Mouse (Mus musculus) left cerebral cortex, adult 9 months (tissue): Measurements from ENCODE around the gene Fam136a.
"Not testable (repeated sequence)": the region's sequence is repeated elsewhere in the genome, so short reads cannot be mapped to it uniquely, and the experiment has no call there.

Source experiments
- DNase-seq, 2 experiments: peaks; one replicate each; pipeline ENCODE4 v3.0.0; 2022; ENCODE audit warnings: low spot score in 2 of 2

The Fam136a gene

DNA sequence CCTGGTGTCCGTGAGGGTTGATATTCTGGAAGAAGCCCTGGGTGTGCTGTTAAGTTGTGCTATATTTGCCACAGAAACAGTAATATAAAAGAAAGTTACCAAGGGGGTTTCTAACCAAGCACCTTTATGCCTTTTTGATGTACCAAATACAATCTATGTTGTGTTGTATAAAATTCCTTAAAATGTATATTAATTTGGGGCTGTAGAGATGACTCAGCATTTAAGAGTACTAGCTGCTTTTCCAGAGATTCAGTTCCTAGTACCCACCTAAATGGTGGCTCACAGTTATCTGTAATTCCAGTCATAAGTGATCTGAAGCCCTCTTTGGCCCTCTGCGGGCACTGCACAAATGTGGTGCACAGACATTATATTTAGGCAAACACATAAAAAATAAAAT lies 1.4 kb downstream of the Fam136a start:
- no peak for DNase-seq

GRCm38 (mm10) chr6:86368479-86368878 lies 3.0 kb downstream of the Fam136a start:
- DNase-seq = peak in 1 of 2 experiments; percentile 28

DNA sequence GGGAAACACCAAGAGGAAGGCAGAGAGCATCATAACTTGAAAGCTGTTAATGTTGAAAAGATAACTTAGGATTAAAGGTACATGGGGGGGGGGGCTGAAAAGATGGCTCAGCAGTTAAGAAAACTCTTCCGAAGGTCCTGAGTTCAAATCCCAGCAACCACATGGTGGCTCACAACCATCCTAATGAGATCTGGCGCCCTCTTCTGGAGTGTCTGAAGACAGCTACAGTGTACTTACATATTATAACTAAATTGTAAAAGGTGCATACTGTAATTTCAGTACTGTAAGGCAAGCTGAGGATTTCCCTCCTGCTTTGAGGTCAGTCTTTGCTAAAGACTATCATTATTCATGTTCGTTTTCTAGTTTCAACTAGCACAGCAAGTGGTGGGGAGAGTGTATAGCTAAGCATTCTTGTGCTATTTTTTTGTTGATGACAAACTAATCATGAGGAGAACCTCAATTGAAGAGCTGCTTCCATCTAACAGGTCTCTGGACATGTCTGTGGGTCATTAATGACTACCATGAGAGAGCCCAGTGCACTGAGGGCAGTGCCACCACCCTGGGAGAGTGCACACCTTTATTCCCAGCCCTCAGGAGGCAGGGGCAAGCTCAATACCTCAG lies 4.8 kb downstream of the Fam136a start:
- no peak for DNase-seq

DNA sequence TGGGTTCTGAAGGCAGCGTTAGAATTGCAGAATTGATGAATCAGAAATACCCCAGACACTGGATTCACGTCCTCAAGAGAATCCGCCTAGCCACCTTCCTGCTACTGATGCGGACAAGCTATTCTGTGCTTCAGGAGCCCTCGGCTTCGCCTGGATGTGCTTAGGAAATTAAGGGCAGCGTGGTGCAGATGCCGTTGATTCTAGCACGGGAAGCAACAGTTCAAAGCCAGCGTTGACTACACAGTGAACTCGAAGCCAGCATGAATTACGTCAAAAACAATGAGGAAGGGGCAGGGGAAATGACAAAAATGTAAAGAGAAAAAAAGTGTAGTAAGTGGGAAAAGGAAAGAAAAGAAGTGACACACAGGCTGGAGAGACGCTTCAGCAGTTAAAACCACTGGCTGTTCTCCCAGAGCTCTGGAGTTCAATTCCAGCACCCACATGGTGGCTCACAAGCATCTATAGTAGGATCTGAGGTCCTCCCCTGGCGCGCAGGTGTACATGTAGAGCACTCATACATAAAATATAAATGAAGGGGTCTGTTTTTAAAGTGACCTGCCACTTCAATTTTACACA lies 5.4 kb downstream of the Fam136a start, which contains the start of gene Snrpg:
Gene Snrpg (plus strand): TSS at position 541 of the 576 bp plus-strand sequence.
- no peak for DNase-seq

- peak; percentile 94 to 97 for DNase-seq
These were observed 6.0 kb downstream of the Fam136a start for GRCm38 (mm10) chr6:86371340-86371911.

- no peak for DNase-seq
These were observed 6.6 kb downstream of the Fam136a start for GRCm38 (mm10) chr6:86371950-86372516.

DNA sequence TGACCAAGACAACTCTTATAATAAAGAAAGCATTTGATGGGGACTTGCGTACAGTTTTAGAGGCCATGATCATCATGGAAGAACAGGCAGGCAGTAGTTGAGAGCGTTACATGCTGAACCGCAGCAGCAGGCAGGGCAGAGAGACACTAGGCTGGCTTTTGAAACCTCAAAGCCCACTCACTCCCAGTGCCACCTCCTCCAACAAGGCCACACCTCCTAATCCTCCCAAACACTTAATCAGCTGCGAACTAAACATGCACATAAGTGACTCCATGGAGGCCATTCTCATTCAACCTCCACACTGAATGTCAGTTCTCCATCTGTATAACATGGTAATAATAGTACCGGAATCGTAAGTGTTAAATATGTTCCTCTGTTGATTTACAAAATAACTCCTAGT lies 8.1 kb downstream of the Fam136a start:
- DNase-seq = no peak

DNA sequence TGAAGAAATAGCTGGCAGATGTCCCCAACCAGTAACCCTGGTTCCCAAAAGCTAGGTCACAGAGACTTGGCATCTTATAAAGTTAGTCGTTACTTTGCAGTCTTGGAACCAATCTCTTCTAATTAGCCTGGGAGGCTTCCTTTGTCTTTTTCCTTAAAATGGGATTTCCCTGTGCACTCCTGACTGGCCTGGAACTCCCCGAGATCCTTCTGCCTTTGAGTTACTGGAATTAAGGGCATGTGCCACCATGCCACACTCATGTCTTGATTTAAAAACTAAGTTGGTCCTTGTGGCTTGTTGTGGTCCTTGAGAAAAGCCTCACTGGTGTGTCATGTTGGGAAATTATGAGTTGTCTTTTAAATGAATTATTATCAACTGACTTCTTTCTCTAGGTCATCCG lies 12.9 kb downstream of the Fam136a start:
- no peak for DNase-seq

GRCm38 (mm10) chr6:86380112-86380511 lies 14.7 kb downstream of the Fam136a start:
- not testable (repeated sequence) for DNase-seq

GRCm38 (mm10) chr6:86382551-86382950 lies 17.1 kb downstream of the Fam136a start:
- DNase-seq = no peak

DNA sequence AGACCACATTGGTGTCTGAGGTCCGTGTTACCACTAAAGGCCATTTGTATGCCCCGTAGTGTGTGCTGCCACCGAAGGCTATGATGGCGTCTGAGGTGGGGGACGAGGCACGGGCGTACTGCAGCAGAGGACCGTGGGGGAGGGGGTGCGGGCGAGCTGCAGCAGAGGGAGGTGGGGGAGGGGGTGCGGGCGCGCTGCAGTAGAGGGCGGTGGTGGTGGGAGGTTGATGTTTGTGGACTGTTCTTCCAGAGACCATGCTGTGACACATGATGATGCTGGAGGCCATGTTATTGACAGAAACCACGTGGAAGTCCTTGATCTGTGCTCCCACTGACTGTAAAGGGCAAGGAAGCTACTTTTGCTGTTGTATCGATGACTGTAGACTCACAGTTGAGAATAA lies 17.9 kb downstream of the Fam136a start:
- DNase-seq = no peak

DNA sequence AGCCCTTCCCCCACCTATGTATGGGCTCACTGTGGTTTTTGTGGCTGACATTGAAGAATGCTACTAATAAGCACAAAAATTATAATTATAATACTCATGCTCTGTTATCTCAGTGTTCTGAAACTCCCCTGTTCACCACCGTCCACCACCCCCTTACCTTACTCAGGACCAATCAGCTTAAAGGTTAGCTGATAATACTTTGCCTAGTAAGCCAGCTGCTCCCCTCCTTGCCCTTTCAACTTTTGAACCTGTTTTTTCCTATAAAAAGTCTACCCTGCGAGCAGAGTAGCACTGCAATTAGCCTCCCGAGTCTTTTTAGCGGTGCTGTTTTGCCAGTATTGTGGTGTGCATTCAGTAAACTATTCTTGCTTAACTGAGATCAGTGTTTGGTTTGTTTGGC lies 19.2 kb downstream of the Fam136a start:
- DNase-seq = no peak

GRCm38 (mm10) chr6:86385362-86386104 lies 20.1 kb downstream of the Fam136a start:
- no peak for DNase-seq

DNA sequence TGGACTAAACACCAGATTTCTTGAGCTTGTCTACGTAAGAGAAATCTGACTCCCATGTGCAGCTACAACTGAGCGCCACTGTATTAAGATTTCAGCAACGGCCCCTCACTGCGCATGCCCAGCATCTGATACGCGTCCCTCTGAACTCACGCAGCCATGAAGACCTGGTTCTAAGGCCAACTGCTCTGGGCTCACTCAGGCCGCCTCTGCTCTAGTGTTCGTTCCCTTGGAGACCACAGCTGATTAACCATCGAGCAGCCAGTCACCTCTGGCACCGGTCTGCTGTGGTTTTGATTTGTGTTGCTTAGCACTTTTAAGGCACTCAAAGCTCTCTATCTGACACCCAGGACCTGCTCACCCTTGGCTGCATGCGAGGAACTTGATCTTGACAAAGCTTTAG lies 21.9 kb downstream of the Fam136a start:
- no peak for DNase-seq

GRCm38 (mm10) chr6:86388461-86388860 lies 23.0 kb downstream of the Fam136a start:
- DNase-seq = no peak

DNA sequence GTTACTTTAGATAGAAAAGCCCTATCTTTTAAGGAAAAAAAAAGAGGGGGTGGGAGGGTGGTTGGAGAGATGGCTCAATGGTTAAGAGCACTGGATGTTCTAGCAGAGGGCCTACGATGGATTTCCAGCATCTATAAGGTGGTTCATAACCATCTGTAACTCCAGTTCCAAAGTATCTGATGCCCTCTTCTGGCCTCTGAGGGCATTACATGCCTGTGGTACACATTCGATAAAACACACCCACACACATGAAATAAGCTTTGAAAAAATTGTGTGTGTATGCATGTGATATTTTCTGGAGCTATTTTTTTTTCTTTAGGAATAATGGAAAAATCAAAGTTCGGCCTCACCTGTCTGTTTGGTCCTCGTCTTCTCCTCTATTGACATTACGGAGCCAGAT lies 25.9 kb downstream of the Fam136a start:
- no peak for DNase-seq

DNA sequence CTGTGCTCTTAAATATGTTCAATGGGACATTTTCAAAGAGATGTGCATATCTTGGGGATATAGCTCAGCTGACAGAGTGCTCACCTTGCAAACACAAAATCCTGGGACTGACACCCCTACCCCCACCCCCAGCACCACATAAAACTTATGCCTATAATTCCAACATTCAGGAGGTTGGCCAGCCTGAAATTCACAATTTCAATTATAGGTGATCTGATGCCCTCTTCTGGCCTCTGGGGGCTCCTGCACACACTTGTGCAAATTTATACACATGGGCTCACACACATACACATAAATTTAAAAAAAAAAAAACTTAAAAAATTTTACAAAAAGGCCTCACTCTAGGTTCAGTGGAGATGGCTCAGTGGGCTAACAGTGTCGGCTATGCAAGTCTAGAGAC lies 27.7 kb downstream of the Fam136a start:
- no peak for DNase-seq

DNA sequence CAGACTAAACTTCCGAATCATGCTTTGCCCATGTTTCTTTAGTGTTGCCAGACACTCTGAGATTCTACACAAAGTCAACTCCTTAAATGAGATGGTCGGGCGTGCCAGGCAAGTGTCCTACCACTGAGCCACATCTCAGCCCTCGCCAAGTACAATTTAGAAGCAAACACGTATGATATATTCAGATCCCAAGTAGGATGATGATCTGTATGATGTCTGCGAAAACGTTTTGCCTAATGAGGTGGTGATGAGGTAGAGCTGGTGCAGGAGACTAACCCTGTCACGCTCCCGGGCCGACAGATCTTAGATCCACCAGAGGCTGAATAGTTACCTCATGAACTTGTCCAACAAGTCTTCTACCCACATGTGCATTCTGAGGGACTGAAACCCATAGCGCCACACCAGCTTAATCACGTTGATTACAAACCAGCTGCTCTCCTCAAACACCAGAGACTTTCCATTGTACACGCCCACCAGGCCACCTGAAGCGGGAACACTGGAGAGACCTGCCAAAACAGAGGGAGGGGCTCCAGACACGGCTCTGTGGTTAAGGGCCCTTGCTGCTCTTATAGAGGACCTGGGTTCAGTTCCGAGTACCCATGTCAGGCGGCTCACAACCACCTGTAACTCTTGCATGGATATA lies 28.8 kb downstream of the Fam136a start:
- no peak for DNase-seq

- no peak for DNase-seq
These were observed 29.6 kb downstream of the Fam136a start for GRCm38 (mm10) chr6:86395021-86395420.

DNA sequence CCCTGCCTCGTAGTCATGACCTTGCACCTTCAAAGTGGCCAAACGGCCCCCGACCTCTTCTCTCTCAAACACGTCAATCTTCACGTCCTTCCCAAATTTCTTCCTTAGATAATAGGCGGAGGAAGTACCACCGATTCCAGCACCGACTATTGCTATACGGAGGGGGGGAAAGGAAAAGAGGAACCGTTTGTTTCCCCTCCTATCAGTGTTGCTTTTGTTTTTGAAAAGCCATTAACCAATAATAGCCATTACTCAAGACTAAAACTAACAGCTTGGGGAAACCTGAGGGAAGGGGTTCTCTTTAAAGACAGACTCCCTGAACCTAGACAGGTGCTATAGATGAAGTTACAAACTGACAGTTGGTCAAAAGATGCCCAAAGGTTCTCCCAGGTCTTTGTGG lies 30.5 kb downstream of the Fam136a start:
- no peak for DNase-seq

GRCm38 (mm10) chr6:86396581-86397256 lies 31.3 kb downstream of the Fam136a start, which contains the start of gene Pcyox1:
TSS of gene Pcyox1 (minus strand) at chr6:86397154.
- DNase-seq = peak; percentile 59 to 87
